Mouse (Mus musculus): ENCODE measurements around the gene Mboat7.
"Not testable (repeated sequence)": the region's sequence is repeated elsewhere in the genome, so short reads cannot be mapped to it uniquely, and the experiment has no call there.

Mboat7 gene

GRCm38 (mm10) chr7:3692987-3693808 is at the start of gene Mboat7:
Gene Mboat7, minus strand, starts transcription at chr7:3693523.
- DNase-seq (ENCODE audit: low read depth) = peak; percentile 97

- not testable (repeated sequence) for DNase-seq (ENCODE audit: low read depth)
These were observed 39.4 kb upstream of the Mboat7 start for GRCm38 (mm10) chr7:3732675-3733074.

GRCm38 (mm10) chr7:3725459-3725858 is 32.1 kb upstream of the Mboat7 start:
- not testable (repeated sequence) for DNase-seq (ENCODE audit: low read depth)

GRCm38 (mm10) chr7:3720268-3720667 is 26.9 kb upstream of the Mboat7 start, which contains the start of gene Pirb:
Gene Pirb, minus strand, starts transcription at chr7:3720391.
- DNase-seq (ENCODE audit: low read depth) = not testable (repeated sequence)

- no peak for DNase-seq (ENCODE audit: low read depth)
These were observed 21.9 kb upstream of the Mboat7 start for GRCm38 (mm10) chr7:3715249-3715648.

- no peak for DNase-seq (ENCODE audit: low read depth)
These were observed 19.1 kb upstream of the Mboat7 start for GRCm38 (mm10) chr7:3712264-3712942.

- no peak for DNase-seq (ENCODE audit: low read depth)
These were observed 15.7 kb upstream of the Mboat7 start for GRCm38 (mm10) chr7:3709000-3709399.

GRCm38 (mm10) chr7:3708447-3708980 is 15.2 kb upstream of the Mboat7 start:
- not testable (repeated sequence) for DNase-seq (ENCODE audit: low read depth)

- DNase-seq (ENCODE audit: low read depth) = peak; percentile 37
These were observed 14.5 kb upstream of the Mboat7 start for GRCm38 (mm10) chr7:3707568-3708413.

- DNase-seq (ENCODE audit: low read depth) = peak; percentile 25
These were observed 13.7 kb upstream of the Mboat7 start for GRCm38 (mm10) chr7:3707027-3707426.

GRCm38 (mm10) chr7:3706343-3706934 is 13.1 kb upstream of the Mboat7 start:
- DNase-seq (ENCODE audit: low read depth) = peak; percentile 54

- DNase-seq (ENCODE audit: low read depth) = no peak
These were observed 12.6 kb upstream of the Mboat7 start for GRCm38 (mm10) chr7:3705911-3706310.

- DNase-seq (ENCODE audit: low read depth) = not testable (repeated sequence)
These were observed 12.1 kb upstream of the Mboat7 start for GRCm38 (mm10) chr7:3705461-3705860.

GRCm38 (mm10) chr7:3704475-3704874 is 11.2 kb upstream of the Mboat7 start:
- DNase-seq (ENCODE audit: low read depth) = peak; percentile 71

GRCm38 (mm10) chr7:3703879-3704441 is 10.6 kb upstream of the Mboat7 start, which contains the start of gene Rps9:
Gene Rps9, plus strand, starts transcription at chr7:3703993.
- DNase-seq (ENCODE audit: low read depth) = peak; percentile 98

GRCm38 (mm10) chr7:3703148-3703878 is 10.0 kb upstream of the Mboat7 start:
- DNase-seq (ENCODE audit: low read depth) = no peak

GRCm38 (mm10) chr7:3698471-3698870 is 5.1 kb upstream of the Mboat7 start:
- no peak for DNase-seq (ENCODE audit: low read depth)

- DNase-seq (ENCODE audit: low read depth) = not testable (repeated sequence)
These were observed 1.6 kb upstream of the Mboat7 start for GRCm38 (mm10) chr7:3694949-3695305.

GRCm38 (mm10) chr7:3694076-3694948 is 989 bp upstream of the Mboat7 start:
- DNase-seq (ENCODE audit: low read depth) = peak; percentile 93

GRCm38 (mm10) chr7:3693809-3694075 is 419 bp upstream of the Mboat7 start:
- no peak for DNase-seq (ENCODE audit: low read depth)
